11 mouse cellular contexts compared by ENCODE assay signal in genomic region chr13:109546337-109546736, GRCm38 (mm10).
A peak's percentile ranks its signal among the peaks of the same experiment; 100 is the strongest.
DNase-seq lines count a peak whose midpoint lies in the region; ATAC-seq and TF ChIP-seq lines count a peak whose summit lies in the region.
"Had no signal": no experiment of that assay in that cellular context is flagged by ENCODE, and none has a peak within 500 bp of the region (broad histone marks: within the 10 kb centered on the region; RNA-seq: fewer than 3 reads in every experiment).

No protein-coding gene starts in this region.

- no peak for DNase-seq in heart, postnatal 25 days (ENCODE audit: low spot score)
- peak; percentile 51 for DNase-seq in CD4-positive, CD25-positive, alpha-beta regulatory T cell, adult 2 months (ENCODE audit: low read depth, low spot score)
- no peak for DNase-seq in hindbrain, embryonic 10.5 days (ENCODE audit: low spot score)
- no peak for DNase-seq in heart, postnatal 14 days
- no peak for DNase-seq in lung, postnatal 0 days (ENCODE audit: low spot score)
- DNase-seq: adrenal gland, postnatal 36 days had no signal

- no peaks in the 10 kb centered on the region for H3K4me1 ChIP-seq in heart, embryonic 16.5 days (ENCODE audit: control insufficient read depth, insufficient read depth, low read length)
- H3K4me1 ChIP-seq in megakaryocyte, embryonic 14.5 days = peaks cover 5% of the 10 kb centered on the region
- H3K4me1 ChIP-seq in hindbrain, embryonic 10.5 days (replicated peaks) = no peaks in the 10 kb centered on the region
- H3K4me1 ChIP-seq in lung, postnatal 0 days (ENCODE audit: insufficient read depth, low read depth, low read length) = no peaks in the 10 kb centered on the region
- H3K4me1 ChIP-seq: hindbrain, embryonic 15.5 days had no signal

- TF ChIP-seq CTCF in lung, postnatal 0 days (IDR thresholded peaks at IDR 0.05) = no peak

- no peak for ATAC-seq in heart, embryonic 16.5 days (replicated peaks; ENCODE audit: extremely low read depth, insufficient read depth, low FRiP score)
- ATAC-seq in common myeloid progenitor, adult 5-6 weeks (replicated peaks; ENCODE audit: low read depth, poor library complexity, severe bottlenecking) = peak; percentile 50
- ATAC-seq in lung, postnatal 0 days = no peak

- no peaks in the 10 kb centered on the region for H3K9me3 ChIP-seq in heart, embryonic 16.5 days (replicated peaks; ENCODE audit: control insufficient read depth, low read length)
- H3K9me3 ChIP-seq in megakaryocyte, embryonic 14.5 days = no peaks in the 10 kb centered on the region
- no peaks in the 10 kb centered on the region for H3K9me3 ChIP-seq in hindbrain, embryonic 10.5 days
- no peaks in the 10 kb centered on the region for H3K9me3 ChIP-seq in lung, postnatal 0 days (ENCODE audit: low read length)
- H3K9me3 ChIP-seq: hindbrain, embryonic 15.5 days had no signal

- WGBS in heart, embryonic 16.5 days = 75% methylated on average over 18 of the region's 18 CpGs
- 87% methylated on average over 18 of the region's 18 CpGs for WGBS in hindbrain, embryonic 10.5 days
- WGBS in lung, postnatal 0 days = 68% methylated on average over 18 of the region's 18 CpGs

- H3K27me3 ChIP-seq in heart, embryonic 16.5 days (ENCODE audit: control insufficient read depth, insufficient read depth, low read length) = no peaks in the 10 kb centered on the region
- no peaks in the 10 kb centered on the region for H3K27me3 ChIP-seq in megakaryocyte, embryonic 14.5 days (replicated peaks)
- no peaks in the 10 kb centered on the region for H3K27me3 ChIP-seq in hindbrain, embryonic 10.5 days (ENCODE audit: insufficient read depth, poor library complexity, severe bottlenecking)
- H3K27me3 ChIP-seq in lung, postnatal 0 days (replicated peaks; ENCODE audit: insufficient read depth, low read length) = no peaks in the 10 kb centered on the region
- H3K27me3 ChIP-seq: hindbrain, embryonic 15.5 days had no signal

- no peak overlapping the region for H3K9ac ChIP-seq in heart, embryonic 16.5 days (ENCODE audit: low read length)
- no peak overlapping the region for H3K9ac ChIP-seq in lung, postnatal 0 days (replicated peaks; ENCODE audit: low read depth)
- H3K9ac ChIP-seq: hindbrain, embryonic 15.5 days; liver, embryonic 14.5 days had no signal

- no peak for TF ChIP-seq EP300 in lung, postnatal 0 days (IDR thresholded peaks at IDR 0.05)

- H3K4me2 ChIP-seq in heart, embryonic 16.5 days (ENCODE audit: low read depth, low read length) = peak overlapping the region; percentile 19
- no peak overlapping the region for H3K4me2 ChIP-seq in lung, postnatal 0 days (replicated peaks; ENCODE audit: low read depth, low read length)
- H3K4me2 ChIP-seq: hindbrain, embryonic 15.5 days had no signal

- H3K27ac ChIP-seq in heart, embryonic 16.5 days (ENCODE audit: low read length) = no peak overlapping the region
- H3K27ac ChIP-seq in hindbrain, embryonic 10.5 days = no peak overlapping the region
- H3K27ac ChIP-seq in lung, postnatal 0 days (ENCODE audit: low read length) = no peak overlapping the region
- H3K27ac ChIP-seq: hindbrain, embryonic 15.5 days; liver, embryonic 14.5 days had no signal

- no peak overlapping the region for H3K4me3 ChIP-seq in heart, embryonic 16.5 days (ENCODE audit: low read length)
- H3K4me3 ChIP-seq in megakaryocyte, embryonic 14.5 days (replicated peaks) = peak overlapping the region; percentile 62
- no peak overlapping the region for H3K4me3 ChIP-seq in hindbrain, embryonic 10.5 days
- H3K4me3 ChIP-seq in lung, postnatal 0 days (ENCODE audit: low read depth, low read length) = no peak overlapping the region
- H3K4me3 ChIP-seq: hindbrain, embryonic 15.5 days had no signal

- intact Hi-C loops in heart, postnatal 25 days (cut with DNase I) = loop anchor here (2.0 kb wide), 2 partner anchors 202 to 316 kb away; no protein-coding TSS in a partner anchor
- intact Hi-C loops in heart, postnatal 14 days (cut with DNase I) = no loop called here

- H3K36me3 ChIP-seq in heart, embryonic 16.5 days (ENCODE audit: control insufficient read depth, insufficient read depth) = no peaks in the 10 kb centered on the region
- no peaks in the 10 kb centered on the region for H3K36me3 ChIP-seq in megakaryocyte, embryonic 14.5 days (replicated peaks; ENCODE audit: low read length)
- no peaks in the 10 kb centered on the region for H3K36me3 ChIP-seq in hindbrain, embryonic 10.5 days
- no peaks in the 10 kb centered on the region for H3K36me3 ChIP-seq in lung, postnatal 0 days (ENCODE audit: insufficient read depth, low read length)
- H3K36me3 ChIP-seq: hindbrain, embryonic 15.5 days had no signal
